Mouse (Mus musculus): ENCODE measurements at regions not wholly inside any gene's neighbourhood (a gene's known extent, or its start where the extent isn't known, plus 50 kb on each side); places are given as distances from the start of the nearest gene placed in this dataset.

- DNase-seq: no peak
Observed at GRCm38 (mm10) chr7:137751151-137751859, 313.9 kb downstream of the Glrx3 start.

GRCm38 (mm10) chr7:137765961-137766360, 328.5 kb downstream of the Glrx3 start:
- no peak for DNase-seq

- DNase-seq: no peak
Observed at GRCm38 (mm10) chr7:137766721-137767120, 329.3 kb downstream of the Glrx3 start.

DNA sequence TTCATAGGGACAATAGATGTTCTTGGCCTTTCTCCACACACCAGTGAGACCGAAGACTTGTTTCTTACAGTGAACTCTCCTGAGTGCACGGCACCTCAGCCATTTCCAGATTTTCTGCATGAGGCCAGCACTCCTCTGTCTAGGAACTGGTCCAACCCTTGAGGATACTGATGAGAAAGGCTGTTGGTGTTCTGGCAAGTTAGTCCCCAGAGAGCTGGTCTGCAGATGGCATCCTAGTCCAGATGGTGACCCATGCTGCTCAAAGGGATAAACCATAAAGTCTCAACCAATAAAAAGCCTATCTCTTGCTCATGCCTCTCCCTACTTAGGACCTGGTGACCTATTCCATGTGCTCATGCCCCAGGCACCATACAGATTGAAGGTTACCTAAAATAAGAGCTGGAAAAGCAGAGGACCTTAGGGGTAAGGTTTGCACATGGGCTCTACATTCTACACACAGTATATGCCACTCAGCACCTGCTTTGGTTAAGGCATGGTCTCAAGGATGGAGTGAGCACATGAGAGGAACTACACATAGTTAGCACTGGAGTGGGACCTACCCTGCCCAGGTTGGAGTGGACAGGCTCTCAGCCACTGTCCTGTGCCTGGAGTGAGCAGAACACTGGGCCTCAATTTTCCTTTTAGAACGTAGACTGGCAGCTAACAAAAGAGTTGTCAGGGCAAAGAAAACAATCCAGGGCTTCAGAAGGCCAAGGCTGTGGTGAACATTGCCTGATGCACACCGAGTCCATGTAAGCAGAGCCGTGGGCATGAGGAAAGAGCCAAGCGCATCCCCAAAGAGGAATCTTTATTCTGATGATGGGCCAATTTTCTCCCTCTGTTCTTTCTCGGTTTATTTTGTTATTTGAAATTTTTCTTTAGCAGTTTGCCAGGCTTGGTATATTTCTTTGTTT, 335.9 kb downstream of the Glrx3 start:
- no peak for DNase-seq

GRCm38 (mm10) chr7:137773965-137774310, 336.5 kb downstream of the Glrx3 start:
- DNase-seq: no peak

- DNase-seq: peak; percentile 59
Observed at GRCm38 (mm10) chr7:137783954-137784353, 346.5 kb downstream of the Glrx3 start.

DNA sequence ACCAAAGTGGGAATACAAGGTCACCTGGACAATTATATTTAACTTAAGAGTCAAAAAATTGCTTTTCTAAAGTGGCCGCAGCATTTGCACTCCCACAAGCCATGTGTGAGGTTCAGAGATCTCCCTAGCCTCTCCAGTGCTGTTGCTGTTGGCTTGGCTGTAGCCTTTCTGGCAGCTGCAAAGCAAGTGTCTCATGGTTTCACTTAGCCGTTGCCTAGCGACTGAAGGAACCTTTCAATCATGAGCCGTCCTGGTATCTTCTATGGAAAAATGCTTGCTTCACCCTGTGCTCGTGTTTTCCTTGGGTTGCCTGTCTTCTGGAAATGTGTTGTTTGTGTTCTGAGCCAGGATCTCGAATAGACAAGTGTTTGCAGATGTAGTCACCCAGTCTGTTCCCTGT, 367.9 kb downstream of the Glrx3 start:
- no peak for DNase-seq

DNA sequence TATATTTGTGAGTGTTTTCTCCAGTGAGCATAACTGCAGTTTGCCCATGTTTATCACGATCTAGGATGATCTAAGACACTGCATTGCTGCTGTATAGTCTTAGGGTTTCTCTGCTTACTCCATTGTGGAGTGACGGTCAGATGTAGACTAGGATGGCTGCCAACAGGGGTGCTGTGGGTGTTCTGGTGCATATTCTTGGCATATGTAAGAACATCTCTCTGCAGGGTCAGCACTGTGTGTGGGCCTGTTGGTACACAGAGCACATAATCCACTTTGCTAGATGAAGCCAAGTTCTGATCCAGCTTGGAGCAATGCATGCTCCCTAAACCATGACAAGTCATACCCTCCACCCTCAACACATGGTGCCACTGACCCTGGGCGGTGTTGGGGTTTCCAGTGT, 375.4 kb downstream of the Glrx3 start:
- DNase-seq: no peak

- no peak for DNase-seq
Observed at GRCm38 (mm10) chr7:137840520-137840919, 403.1 kb downstream of the Glrx3 start.

GRCm38 (mm10) chr7:137841044-137841443, 403.6 kb downstream of the Glrx3 start:
- no peak for DNase-seq

- no peak for DNase-seq
Observed at GRCm38 (mm10) chr7:137841456-137842100, 404.2 kb downstream of the Glrx3 start.

GRCm38 (mm10) chr7:137847856-137848255, 410.4 kb downstream of the Glrx3 start:
- no peak for DNase-seq

GRCm38 (mm10) chr7:137851061-137851460, 413.6 kb downstream of the Glrx3 start:
- no peak for DNase-seq

GRCm38 (mm10) chr7:137859681-137860080, 422.3 kb downstream of the Glrx3 start:
- DNase-seq: no peak

- peak; percentile 9 to 27 for DNase-seq
Observed at GRCm38 (mm10) chr7:137860520-137860919, 423.1 kb downstream of the Glrx3 start.

GRCm38 (mm10) chr7:137864912-137865311, 427.5 kb downstream of the Glrx3 start:
- no peak for DNase-seq

DNA sequence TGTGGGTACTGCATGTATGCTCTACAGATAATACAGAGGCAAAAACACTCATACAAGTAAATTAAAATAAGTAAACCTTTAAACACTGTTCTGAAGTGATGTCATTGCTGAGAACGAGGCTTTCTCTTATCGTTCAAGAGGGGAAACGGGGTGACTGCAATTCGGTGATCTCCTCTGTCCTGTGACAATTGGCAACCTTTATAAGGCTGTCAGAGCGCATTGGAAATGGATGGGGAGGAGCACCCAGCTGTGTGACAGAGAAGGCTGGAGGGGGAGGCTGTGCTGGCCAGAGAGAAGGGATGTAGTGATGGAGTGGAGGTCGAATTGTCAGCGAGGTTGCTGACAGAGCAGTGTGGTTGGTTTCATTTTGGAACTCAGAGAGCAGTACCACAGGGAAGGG, 428.0 kb downstream of the Glrx3 start:
- DNase-seq: no peak

DNA sequence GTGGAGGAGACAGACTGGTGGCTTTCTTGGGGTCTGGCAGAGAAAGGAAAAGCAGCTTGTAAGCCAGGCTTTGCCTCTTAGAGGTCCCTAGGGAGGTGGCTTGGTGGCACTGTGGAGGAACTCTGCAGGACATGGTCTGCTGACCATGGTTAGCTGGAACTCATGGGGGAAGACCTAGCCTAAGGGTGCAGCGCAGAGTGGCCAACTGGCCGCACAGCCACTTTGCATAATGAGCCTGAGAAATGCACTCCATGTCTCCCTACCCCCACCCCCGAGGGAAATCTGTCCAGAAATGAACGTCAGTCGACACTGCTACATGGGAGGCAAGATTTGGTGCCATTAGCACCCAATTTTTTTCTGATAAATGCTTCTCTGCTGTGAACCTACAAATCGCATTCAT, 429.5 kb downstream of the Glrx3 start:
- DNase-seq: no peak

GRCm38 (mm10) chr7:137868501-137868900, 431.1 kb downstream of the Glrx3 start:
- no peak for DNase-seq

- DNase-seq: no peak
Observed at GRCm38 (mm10) chr7:137875306-137875705, 437.9 kb downstream of the Glrx3 start.

DNA sequence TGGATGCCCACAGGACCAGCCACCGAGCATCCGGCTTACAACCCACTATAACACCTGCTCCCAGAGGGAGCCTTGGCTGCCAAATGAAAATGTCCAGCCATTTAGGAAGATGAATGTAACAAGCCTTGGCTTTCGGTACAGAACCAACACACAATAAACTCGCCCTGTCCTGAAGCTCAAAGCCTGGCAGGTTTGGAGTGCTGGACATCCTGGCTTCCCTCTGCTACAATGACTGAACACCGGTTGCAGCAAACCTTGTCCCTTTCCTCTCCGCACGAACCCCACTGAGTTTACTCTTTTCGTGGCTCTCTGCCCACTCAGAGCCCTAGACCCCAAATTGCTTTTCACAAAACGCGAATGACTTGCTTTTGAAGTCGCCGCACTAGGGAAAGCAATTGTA, 441.9 kb downstream of the Glrx3 start:
- no peak for DNase-seq

GRCm38 (mm10) chr7:137882876-137883275, 445.5 kb downstream of the Glrx3 start:
- DNase-seq: no peak

DNA sequence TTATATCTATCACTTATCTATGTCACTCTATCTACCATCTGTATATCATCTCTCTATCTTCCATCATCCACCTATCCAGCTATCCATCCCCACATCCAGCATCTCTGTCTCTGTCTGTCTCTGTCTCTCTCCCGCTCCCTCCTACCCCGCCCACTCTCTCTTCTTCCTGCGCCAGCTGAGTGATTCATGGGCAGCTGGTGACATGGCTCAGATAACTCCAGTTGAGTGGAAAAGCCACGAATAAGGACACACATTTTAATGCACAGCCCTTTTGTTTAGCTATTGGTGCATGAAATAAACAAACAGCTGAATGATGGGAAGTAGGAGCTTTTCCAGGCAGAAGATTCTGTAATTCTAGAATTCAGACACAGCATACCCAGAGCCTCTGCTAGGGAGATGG, 446.3 kb downstream of the Glrx3 start:
- no peak for DNase-seq

DNA sequence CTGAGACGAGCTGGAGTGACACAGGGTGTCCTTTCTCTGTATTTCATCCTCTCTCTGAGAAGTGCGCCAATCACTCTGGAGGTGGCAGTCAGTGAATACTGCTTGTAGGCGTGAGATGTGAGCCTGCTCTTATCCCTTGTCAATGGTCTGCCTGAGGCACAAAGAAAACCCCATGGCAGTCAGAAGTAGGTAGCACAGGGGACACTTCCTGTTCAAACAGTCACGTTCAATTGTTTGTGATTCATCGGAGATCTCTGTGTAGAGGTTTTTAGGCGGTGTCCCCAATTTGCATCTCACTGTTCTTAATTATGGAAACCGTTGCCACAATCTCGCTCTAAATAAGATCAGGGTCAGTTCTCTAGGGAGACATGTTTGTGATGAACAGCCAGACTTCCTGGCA, 447.7 kb downstream of the Glrx3 start:
- no peak for DNase-seq

Data from B cell, adult 2 months (primary cell).